Mouse (Mus musculus) myocyte (in vitro differentiated cells): ENCODE results near the gene Sptbn1. TPM values are rescaled to one million over a fixed set of nuclear protein-coding genes. Genes with fewer than 3 reads are reported as not detected.

Experiments
- H3K27me3 ChIP-seq: one replicate; pipeline ENCODE4 v1.6.1; 2011; ENCODE audit not compliant: control insufficient read depth, insufficient read depth, insufficient read length
- H3K36me3 ChIP-seq: one replicate; pipeline ENCODE4 v1.6.1; 2011; ENCODE audit not compliant: control insufficient read depth, insufficient read depth
- H3K4me2 ChIP-seq: one replicate; pipeline ENCODE4 v1.6.1; 2011; ENCODE audit warnings: low read depth, control low read depth
- H3K4me3 ChIP-seq: one replicate; pipeline ENCODE4 v1.5.1; 2011; ENCODE audit warnings: mild to moderate bottlenecking, control low read depth, moderate library complexity
- H3K79me2 ChIP-seq: one replicate; pipeline ENCODE4 v1.6.1; 2011; ENCODE audit not compliant: control insufficient read depth, insufficient read depth
- H3ac ChIP-seq: one replicate; pipeline ENCODE4 v1.6.1; 2011; ENCODE audit not compliant: control insufficient read depth, insufficient read length
- CEBPB ChIP-seq: IDR thresholded peaks from 2 replicates; pipeline ENCODE4 v1.6.1; 2011; ENCODE audit warnings: mild to moderate bottlenecking, moderate library complexity; ENCODE audit not compliant: poor library complexity, insufficient read depth, severe bottlenecking
- E2F4 ChIP-seq: IDR thresholded peaks from one replicate; pipeline ENCODE4 v1.6.1; 2011; ENCODE audit warnings: mild to moderate bottlenecking, control low read depth, moderate library complexity; ENCODE audit not compliant: insufficient read depth
- MAX ChIP-seq: IDR thresholded peaks from one replicate; pipeline ENCODE4 v1.6.1; 2011; ENCODE audit warnings: low read depth, mild to moderate bottlenecking, control low read depth
- MYOD1 ChIP-seq, 3 experiments: IDR thresholded peaks; one replicate each; pipeline ENCODE4 v1.6.1; 2011; ENCODE audit warnings: control low read depth in 2 of 3, low read depth in 2 of 3, mild to moderate bottlenecking in 2 of 3, moderate library complexity in 1 of 3; ENCODE audit not compliant: insufficient read length in 2 of 3, control insufficient read depth in 1 of 3
- MYOG ChIP-seq, 3 experiments: IDR thresholded peaks; one replicate each; pipeline ENCODE4 v1.6.1; 2011; ENCODE audit warnings: control low read depth in 2 of 3, low read depth in 2 of 3, mild to moderate bottlenecking in 2 of 3; ENCODE audit not compliant: insufficient read length in 2 of 3, control insufficient read depth in 1 of 3, insufficient read depth in 1 of 3
- POLR2A ChIP-seq: IDR thresholded peaks from one replicate; pipeline ENCODE4 v1.6.1; 2011; ENCODE audit warnings: low read depth, mild to moderate bottlenecking, control low read depth, moderate library complexity; ENCODE audit not compliant: insufficient read length
- POLR2AphosphoS2 ChIP-seq: IDR thresholded peaks from one replicate; pipeline ENCODE4 v1.6.1; 2011; ENCODE audit warnings: low read depth, control low read depth; ENCODE audit not compliant: insufficient read length
- REST ChIP-seq: IDR thresholded peaks from one replicate; pipeline ENCODE4 v1.6.1; 2011; ENCODE audit warnings: mild to moderate bottlenecking, control low read depth, moderate library complexity; ENCODE audit not compliant: insufficient read depth, insufficient read length
- SRF ChIP-seq: IDR thresholded peaks from one replicate; pipeline ENCODE4 v1.6.1; 2011; ENCODE audit warnings: low read depth; ENCODE audit not compliant: control insufficient read depth, insufficient read length
- TCF12 ChIP-seq: IDR thresholded peaks from one replicate; pipeline ENCODE4 v1.6.1; 2011; ENCODE audit warnings: mild to moderate bottlenecking, control low read depth; ENCODE audit not compliant: poor library complexity, insufficient read depth, severe bottlenecking
- TCF3 ChIP-seq: IDR thresholded peaks from one replicate; pipeline ENCODE4 v1.6.1; 2011; ENCODE audit warnings: low read depth, control low read depth; ENCODE audit not compliant: insufficient read length
- USF1 ChIP-seq: IDR thresholded peaks from one replicate; pipeline ENCODE4 v1.6.1; 2011; ENCODE audit warnings: low read depth, mild to moderate bottlenecking, control low read depth, moderate library complexity
- polyA plus RNA-seq: library from polyadenylated mRNA; unstranded; fragments of >200 nt; fragmentation: generic; extraction: Trizol; gene quantifications from one replicate; pipeline ENCODE4 v1.2.1, GENCODE M21; 2012; ENCODE audit warnings: missing spikeins

Sptbn1 gene
- 85.4 TPM for polyA plus RNA-seq

DNA sequence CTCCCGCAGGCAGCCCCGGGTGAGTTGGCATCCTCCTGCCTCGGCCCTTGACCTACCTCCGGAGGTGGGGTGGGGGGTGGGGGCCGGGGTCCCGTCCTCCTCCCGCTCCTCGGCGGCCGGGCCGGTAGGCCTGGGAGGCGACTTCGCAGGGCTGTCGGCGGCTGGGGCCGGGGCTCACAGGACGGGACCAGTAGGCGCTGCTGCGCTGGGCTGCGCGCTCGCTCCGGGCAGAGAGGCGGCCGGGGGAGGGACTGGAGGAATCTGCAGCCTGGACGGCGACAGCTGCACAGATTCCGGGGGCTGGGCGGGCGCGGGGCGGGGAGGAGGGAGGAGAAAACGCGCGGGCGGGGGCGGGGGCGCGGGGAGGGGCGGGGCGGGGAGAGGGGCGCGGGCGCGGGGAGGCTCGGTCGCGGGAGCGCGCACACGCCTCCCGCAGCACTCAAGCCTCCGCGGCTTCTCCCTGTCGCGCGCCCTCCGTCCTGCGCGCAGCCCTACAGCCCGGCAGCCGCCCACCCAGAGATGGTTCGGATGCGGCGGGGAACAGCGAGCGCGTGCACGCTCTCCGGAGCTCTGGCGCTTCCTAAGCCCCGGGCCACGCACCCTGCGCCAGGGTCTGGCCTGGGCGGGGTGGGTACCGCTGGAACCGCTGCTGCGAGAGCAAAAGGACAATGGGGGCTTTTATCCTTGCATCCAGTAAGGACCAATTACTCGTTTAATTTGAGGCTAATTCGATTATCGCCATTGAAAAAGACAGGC, at the start of gene Sptbn1:
Gene Sptbn1 (minus strand): TSS at position 284 of the 756 bp plus-strand sequence.
- Histone ChIP-seq H3K36me3 (no peaks in the 10 kb centered on the region), H3ac (peak within 1 kb of the TSS; percentile 57), H3K4me2 (peak within 1 kb of the TSS; percentile 86), H3K27me3 (no peaks in the 10 kb centered on the region), H3K79me2 (peaks cover 43% of the 10 kb centered on the region), H3K4me3 (peak within 1 kb of the TSS; percentile 94)
- TF ChIP-seq POLR2A = peak; percentile 88
- TF ChIP-seq MYOG (IDR thresholded peaks at IDR 0.05; ENCODE audit: control insufficient read depth in 1 of 3, insufficient read depth in 1 of 3, insufficient read length in 2 of 3, low read depth in 2 of 3) = peak in 2 of 3 experiments; percentile 89 to 90
- TF ChIP-seq USF1 = no peak
- TF ChIP-seq CEBPB = no peak
- TF ChIP-seq REST = no peak
- TF ChIP-seq MAX = no peak
- no peak for TF ChIP-seq TCF12
- peak; percentile 60 for TF ChIP-seq TCF3
- TF ChIP-seq POLR2AphosphoS2 = peak; percentile 96
- TF ChIP-seq MYOD1 (IDR thresholded peaks at IDR 0.05; ENCODE audit: control insufficient read depth in 1 of 3, insufficient read length in 2 of 3, low read depth in 2 of 3) = peak in 2 of 3 experiments; percentile 86 to 93
- TF ChIP-seq SRF = no peak

DNA sequence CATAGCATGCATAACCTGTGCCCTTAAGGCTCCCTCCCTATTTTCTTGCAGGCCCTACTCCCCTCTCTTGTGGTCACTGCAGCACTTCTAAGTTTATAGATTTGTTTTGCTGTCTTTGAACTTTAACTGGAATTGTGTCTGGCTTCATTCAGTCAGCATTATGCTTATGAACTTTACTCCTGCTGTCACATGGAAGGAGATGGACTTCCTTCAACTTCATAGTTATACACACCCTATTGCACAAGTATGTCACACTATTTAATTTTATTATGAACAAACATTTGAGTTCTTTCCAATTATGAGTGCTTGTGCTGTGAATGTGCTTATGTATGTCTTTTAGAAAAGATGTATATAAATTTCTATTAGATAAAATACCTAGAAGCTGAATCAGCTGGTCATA, 26.3 kb upstream of the Sptbn1 start:
- TF ChIP-seq POLR2AphosphoS2 = no peak
- no peak for TF ChIP-seq REST
- TF ChIP-seq POLR2A = no peak
- TF ChIP-seq MYOD1 (IDR thresholded peaks at IDR 0.05; ENCODE audit: control insufficient read depth in 1 of 3, insufficient read length in 2 of 3, low read depth in 2 of 3) = no peak
- Histone ChIP-seq H3ac (no peak overlapping the region), H3K36me3 (no peaks in the 10 kb centered on the region), H3K79me2 (no peaks in the 10 kb centered on the region), H3K4me2 (no peak overlapping the region), H3K4me3 (no peak overlapping the region), H3K27me3 (no peaks in the 10 kb centered on the region)

DNA sequence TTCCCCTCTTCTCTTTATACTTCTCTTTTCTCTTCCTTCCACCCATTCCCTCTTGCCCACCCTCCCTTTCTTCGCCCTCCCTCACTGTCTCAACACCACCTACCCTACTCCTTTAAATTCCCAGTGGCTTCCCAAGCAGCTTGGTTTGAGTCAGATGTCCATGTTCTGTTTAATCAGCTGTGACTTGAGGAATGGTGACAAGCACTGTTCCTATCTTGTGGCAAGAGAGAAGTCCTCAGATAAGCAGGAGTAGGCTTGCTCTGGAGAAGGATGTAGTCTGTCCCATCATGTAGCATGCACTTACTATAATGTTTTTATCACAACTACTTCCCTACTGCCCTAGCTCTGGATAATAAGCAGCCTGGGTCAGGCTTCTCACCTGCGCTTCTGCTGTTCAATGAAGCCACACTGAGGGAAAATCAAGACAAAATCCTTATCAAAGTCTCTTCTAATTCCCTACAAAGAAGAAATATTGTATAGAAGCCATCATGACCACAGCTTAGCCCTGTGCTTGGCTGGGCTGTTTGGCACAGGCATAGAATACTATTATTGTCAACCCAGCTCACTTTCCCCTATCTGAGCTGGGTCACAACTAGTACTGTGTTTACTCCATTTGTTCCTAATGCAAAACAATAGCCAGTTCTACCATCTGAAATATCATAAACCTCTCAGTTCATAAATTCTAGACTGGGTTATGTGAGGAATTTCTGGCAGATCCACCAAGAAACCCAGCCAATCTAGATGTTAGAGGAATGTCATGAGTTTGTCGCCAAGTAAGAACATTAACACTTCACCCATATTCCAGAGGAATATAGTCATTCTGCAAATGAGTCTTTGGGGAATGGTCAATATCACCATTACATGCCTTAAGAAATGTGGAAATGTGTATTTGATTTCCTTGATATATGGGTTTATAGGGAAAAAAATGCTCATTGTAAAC, 24.5 kb upstream of the Sptbn1 start:
- TF ChIP-seq SRF = no peak
- TF ChIP-seq MYOD1 (IDR thresholded peaks at IDR 0.05; ENCODE audit: control insufficient read depth in 1 of 3, insufficient read length in 2 of 3, low read depth in 2 of 3) = peak in 1 of 3 experiments; percentile 18
- no peak for TF ChIP-seq USF1
- no peak for TF ChIP-seq POLR2A
- no peaks in the 10 kb centered on the region for H3K79me2 ChIP-seq
- H3ac ChIP-seq = no peak overlapping the region
- peak overlapping the region; percentile 89 for H3K4me2 ChIP-seq
- H3K36me3 ChIP-seq = no peaks in the 10 kb centered on the region
- H3K4me3 ChIP-seq = no peak overlapping the region
- no peaks in the 10 kb centered on the region for H3K27me3 ChIP-seq

DNA sequence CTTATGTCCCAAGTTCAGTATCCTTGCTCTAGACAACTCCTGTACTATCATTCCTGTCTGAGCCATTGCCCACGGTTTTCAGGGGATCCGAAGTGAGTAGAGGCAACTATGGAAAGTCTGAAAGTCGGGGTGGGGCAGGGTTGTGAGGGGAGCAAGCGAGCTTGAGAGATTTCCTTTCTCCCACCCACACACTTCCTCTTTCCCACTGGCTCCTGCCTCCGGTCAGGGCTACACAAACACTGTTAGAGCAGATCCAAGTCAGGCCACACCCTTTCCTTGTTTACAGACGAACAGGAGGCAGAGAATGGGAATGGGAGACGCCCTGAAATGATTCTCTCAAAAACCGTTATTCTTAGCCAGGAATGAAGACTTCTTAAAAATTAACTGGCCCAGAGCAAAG, 23.2 kb upstream of the Sptbn1 start:
- H3K36me3 ChIP-seq = no peaks in the 10 kb centered on the region
- no peak overlapping the region for H3ac ChIP-seq
- no peaks in the 10 kb centered on the region for H3K27me3 ChIP-seq
- H3K79me2 ChIP-seq = no peaks in the 10 kb centered on the region
- no peak overlapping the region for H3K4me3 ChIP-seq
- TF ChIP-seq POLR2A (no peak), E2F4 (no peak), TCF3 (no peak), CEBPB (no peak), MYOD1 (IDR thresholded peaks at IDR 0.05; ENCODE audit: control insufficient read depth in 1 of 3, insufficient read length in 2 of 3, low read depth in 2 of 3) (no peak), TCF12 (no peak), REST (no peak), SRF (no peak), USF1 (no peak), MYOG (IDR thresholded peaks at IDR 0.05; ENCODE audit: control insufficient read depth in 1 of 3, insufficient read depth in 1 of 3, insufficient read length in 2 of 3, low read depth in 2 of 3) (no peak), MAX (no peak), POLR2AphosphoS2 (no peak)
- H3K4me2 ChIP-seq = peak overlapping the region; percentile 89
